Mouse (Mus musculus): Measurements from ENCODE around the gene 0610040J01Rik.
A peak's percentile ranks its signal among the peaks of the same experiment; 100 is the strongest.

Gene 0610040J01Rik

GRCm38 (mm10) chr5:63906149-63907093 lies 94.3 kb downstream of the 0610040J01Rik start:
- peak; percentile 75 for DNase-seq

GRCm38 (mm10) chr5:63907513-63907912 lies 95.3 kb downstream of the 0610040J01Rik start:
- DNase-seq: no peak

- DNase-seq: no peak
These were observed 98.2 kb downstream of the 0610040J01Rik start for GRCm38 (mm10) chr5:63910171-63910960.

- no peak for DNase-seq
These were observed 102.7 kb downstream of the 0610040J01Rik start for GRCm38 (mm10) chr5:63914896-63915295.

GRCm38 (mm10) chr5:63916457-63917139 lies 104.4 kb downstream of the 0610040J01Rik start:
- DNase-seq: no peak

GRCm38 (mm10) chr5:63918201-63918600 lies 106.0 kb downstream of the 0610040J01Rik start:
- no peak for DNase-seq

GRCm38 (mm10) chr5:63923305-63924025 lies 111.3 kb downstream of the 0610040J01Rik start:
- DNase-seq: no peak

- no peak for DNase-seq
These were observed 113.0 kb downstream of the 0610040J01Rik start for GRCm38 (mm10) chr5:63925035-63925628.

GRCm38 (mm10) chr5:63930824-63931358 lies 118.7 kb downstream of the 0610040J01Rik start:
- DNase-seq: no peak

- DNase-seq: no peak
These were observed 120.7 kb downstream of the 0610040J01Rik start for GRCm38 (mm10) chr5:63932829-63933228.

- no peak for DNase-seq
These were observed 123.4 kb downstream of the 0610040J01Rik start for GRCm38 (mm10) chr5:63935581-63935980.

- DNase-seq: peak; percentile 63
These were observed 124.6 kb downstream of the 0610040J01Rik start for GRCm38 (mm10) chr5:63936740-63937139.

GRCm38 (mm10) chr5:63938575-63938974 lies 126.4 kb downstream of the 0610040J01Rik start:
- DNase-seq: peak; percentile 39

- DNase-seq: no peak
These were observed 129.7 kb downstream of the 0610040J01Rik start for GRCm38 (mm10) chr5:63941891-63942290.

- no peak for DNase-seq
These were observed 131.1 kb downstream of the 0610040J01Rik start for GRCm38 (mm10) chr5:63943291-63943690.

- DNase-seq: no peak
These were observed 135.4 kb downstream of the 0610040J01Rik start for GRCm38 (mm10) chr5:63947526-63947925.

GRCm38 (mm10) chr5:63949195-63949594 lies 137.0 kb downstream of the 0610040J01Rik start:
- no peak for DNase-seq
